Mouse (Mus musculus) G1E (cell line): Measurements from ENCODE around the gene Ly86.

Source experiments
- CTCF ChIP-seq: IDR thresholded peaks from 2 replicates; pipeline ENCODE4 v1.5.1; 2012; ENCODE audit warnings: low read depth, low read length, inconsistent platforms, mixed read lengths
- GATA1 ChIP-seq: IDR thresholded peaks from 2 replicates; pipeline ENCODE4 v1.6.1; 2012; ENCODE audit warnings: borderline replicate concordance, low read length, inconsistent platforms, mixed read lengths
- POLR2AphosphoS5 ChIP-seq: IDR thresholded peaks from 2 replicates; pipeline ENCODE4 v1.6.1; 2012; ENCODE audit warnings: low read depth, low read length, inconsistent platforms; ENCODE audit not compliant: insufficient replicate concordance
- TAL1 ChIP-seq: conservative IDR thresholded peaks from 2 replicates; pipeline ENCODE4 v1.6.1; 2012; ENCODE audit warnings: low read depth, low read length, inconsistent platforms, mixed read lengths

DNA sequence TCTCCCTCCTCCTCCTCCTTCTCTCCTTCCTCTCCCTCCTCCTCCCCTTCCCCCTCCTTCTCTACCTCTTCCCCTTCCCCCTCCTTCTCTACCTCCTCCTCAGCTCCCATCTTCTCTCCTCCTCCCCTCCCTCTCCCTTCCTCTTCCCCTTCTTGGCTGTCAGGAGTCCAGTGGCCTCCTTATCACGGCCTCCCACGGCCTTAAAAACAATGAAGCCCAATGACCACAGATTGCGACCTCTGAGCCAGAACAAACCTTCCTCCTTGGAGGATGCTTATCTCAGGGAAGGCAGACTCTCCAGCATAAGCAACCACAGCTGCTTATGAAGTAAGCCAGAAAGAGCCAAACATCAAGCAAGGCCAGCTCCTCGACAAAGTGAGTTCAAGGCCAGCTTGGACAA is 97.0 kb downstream of the Ly86 start:
- TF ChIP-seq CTCF: no peak
- no peak for TF ChIP-seq POLR2AphosphoS5
- no peak for TF ChIP-seq TAL1
- TF ChIP-seq GATA1: no peak
